Mouse (Mus musculus): ENCODE measurements at regions not wholly inside any gene's neighbourhood (a gene's known extent, or its start where the extent isn't known, plus 50 kb on each side); places are given as distances from the start of the nearest gene placed in this dataset.

DNA sequence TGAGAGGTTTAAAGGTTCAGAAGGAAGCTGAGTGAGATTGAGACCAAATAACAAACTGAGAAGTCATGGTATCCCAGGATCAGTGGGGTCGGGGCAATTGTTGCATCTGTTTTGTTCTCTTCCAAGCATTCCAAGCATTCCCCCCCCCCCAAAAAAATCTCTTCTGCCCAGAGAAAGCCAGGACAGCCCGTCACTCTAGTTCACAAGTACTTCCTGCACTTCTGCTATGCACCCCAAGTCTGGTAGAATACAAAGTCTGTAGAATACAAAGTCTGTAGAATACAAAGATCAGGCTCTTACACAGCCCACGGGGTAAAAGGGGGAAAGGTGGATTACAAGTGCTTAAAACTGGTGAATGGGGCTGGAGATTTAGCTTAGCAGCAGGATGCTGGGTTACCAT, 99.5 kb upstream of the Rad23b start:
- no peak for TF ChIP-seq CTCF (conservative IDR thresholded peaks at IDR 0.05; ENCODE audit: low read length)
- no peak for TF ChIP-seq NANOG (IDR thresholded peaks at IDR 0.05; ENCODE audit: borderline replicate concordance, low read length)
- no peak for TF ChIP-seq POU5F1 (IDR thresholded peaks at IDR 0.05; ENCODE audit: borderline replicate concordance, low read length)
